Mouse (Mus musculus): Measurements from ENCODE around the gene Olfr203.

DNA sequence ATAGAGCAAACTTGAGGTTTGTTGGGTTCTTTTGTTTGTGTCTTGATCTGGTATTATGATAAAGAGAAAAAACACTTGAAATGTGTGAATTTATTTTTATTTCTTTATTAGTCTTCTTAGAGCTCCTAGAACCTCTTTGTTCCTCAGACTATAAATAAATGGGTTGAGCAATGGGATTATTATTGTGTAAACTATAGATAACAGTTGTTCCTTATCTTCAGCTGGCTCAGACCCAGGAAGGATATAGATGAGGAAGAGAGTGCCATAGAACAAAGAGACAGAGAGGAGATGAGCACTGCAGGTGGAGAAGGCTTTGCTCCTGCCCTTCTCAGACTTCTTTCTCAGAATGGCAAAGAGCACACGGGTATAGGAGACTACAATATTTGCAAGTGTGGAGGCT lies 15.2 kb upstream of the Olfr203 start:
- TF ChIP-seq ZNF384 (IDR thresholded peaks at IDR 0.05; ENCODE audit: low read depth, low read length) (no peak), HCFC1 (IDR thresholded peaks at IDR 0.05; ENCODE audit: borderline replicate concordance, insufficient read depth, low read length) (no peak), ZC3H11A (IDR thresholded peaks at IDR 0.05; ENCODE audit: borderline replicate concordance, low read depth, low read length) (no peak), CHD2 (IDR thresholded peaks at IDR 0.05; ENCODE audit: low read depth, low read length) (no peak), MAFK (IDR thresholded peaks at IDR 0.05; ENCODE audit: insufficient read depth, low read depth, low read length) (no peak)
